Mouse (Mus musculus) 3T3-L1 (cell line): ENCODE data around the gene Mpzl3.

ENCODE experiments used
- DNase-seq: peaks from one replicate; pipeline ENCODE4 v3.0.0-alpha.2; 2015; ENCODE audit warnings: low read depth, low spot score

The Mpzl3 gene

DNA sequence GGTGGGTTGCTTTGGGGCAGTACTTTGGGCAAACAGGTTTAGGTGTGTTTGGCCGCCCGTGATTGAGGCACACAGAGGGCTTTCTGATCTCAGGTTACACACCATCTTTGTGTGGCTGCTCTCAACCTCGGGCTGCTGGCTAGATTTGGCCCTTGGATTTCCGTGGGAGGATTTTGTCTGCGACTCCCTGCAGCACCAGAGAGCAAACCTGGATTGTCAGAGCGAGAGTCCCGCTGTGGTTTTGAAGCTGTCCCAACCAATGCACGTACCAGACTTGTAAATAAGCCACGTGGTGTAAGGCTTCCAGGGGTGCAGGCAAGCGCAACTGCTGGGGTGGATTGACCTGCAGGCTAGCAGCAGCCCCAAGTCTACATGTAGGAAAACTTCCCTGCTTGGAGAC lies 12.0 kb upstream of the Mpzl3 start:
- DNase-seq, result no peak

DNA sequence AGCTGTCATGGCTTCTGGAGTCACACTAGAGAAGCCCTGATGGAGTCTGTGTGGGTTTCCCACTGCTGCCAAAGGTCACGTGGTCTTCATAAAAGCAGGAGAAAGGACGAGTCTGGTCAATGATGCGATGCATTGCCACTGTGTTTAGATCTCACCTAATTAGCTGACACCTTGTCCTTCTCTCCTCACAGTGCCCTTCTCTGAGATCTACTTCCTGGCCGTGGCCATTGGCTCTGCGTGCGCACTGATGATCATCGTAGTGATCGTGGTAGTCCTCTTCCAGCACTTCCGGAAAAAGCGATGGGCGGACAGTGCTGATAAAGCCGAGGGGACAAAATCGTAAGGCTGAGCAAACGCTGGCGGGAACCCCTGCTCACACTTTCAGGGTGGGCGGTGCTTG lies 8.0 kb upstream of the Mpzl3 start:
- DNase-seq, result no peak

DNA sequence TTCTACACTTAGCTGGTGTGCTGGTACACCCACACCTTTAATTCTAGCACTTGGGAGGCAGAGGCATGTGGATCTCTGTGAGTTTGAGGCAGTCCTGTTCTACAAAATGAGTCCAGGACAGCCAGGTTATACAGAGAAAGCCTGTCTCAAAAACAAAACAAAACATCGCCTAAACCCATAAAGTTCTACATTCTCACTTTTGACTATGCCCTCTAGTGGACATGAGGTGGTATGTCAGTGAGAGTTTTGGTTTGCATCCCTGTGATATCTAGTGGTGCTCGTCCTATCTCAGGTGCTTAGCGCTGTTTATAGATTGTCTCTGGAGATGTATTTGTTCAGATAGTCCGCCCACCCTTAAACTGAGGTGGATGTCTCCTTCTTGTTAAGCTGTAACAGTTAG lies 6.5 kb upstream of the Mpzl3 start:
- peak; percentile 67 for DNase-seq

DNA sequence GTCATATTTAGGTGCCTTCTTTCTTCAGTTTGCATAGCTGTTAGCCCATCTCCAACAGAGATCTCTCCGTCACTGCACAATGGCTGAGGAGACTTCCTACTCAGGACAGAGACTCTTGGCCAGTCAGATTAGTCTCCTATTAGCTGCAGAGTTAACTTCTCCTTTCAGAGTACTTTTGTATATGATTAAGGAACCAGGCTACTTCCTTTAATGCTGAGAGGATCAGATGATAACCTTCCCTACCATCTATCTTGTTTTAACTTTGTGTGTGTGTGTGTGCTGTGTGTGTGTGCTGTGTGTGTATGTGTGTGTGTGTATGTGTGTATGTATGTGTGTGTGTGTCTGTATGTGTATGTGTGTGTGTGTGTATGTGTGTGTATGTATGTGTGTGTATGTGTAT lies 5.3 kb upstream of the Mpzl3 start:
- DNase-seq, result no peak

DNA sequence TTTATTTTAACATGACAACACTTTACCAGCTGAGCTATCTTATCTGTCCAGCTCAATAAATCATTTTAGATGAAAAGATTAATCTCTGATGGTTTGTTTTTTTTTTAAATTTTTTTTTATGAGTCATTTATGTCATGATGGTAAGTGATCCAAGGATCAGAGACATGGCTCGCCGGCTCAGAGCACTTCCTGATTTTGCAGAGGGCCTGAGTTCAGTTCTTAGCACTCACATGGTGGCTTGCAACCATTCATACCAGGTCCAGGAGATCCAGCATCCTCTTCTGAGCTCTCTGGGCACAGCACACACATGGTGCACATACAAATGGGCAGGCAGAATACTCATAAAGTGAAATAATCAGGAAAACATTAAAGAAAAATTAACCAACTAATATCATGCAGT lies 4.7 kb upstream of the Mpzl3 start:
- DNase-seq, result no peak

DNA sequence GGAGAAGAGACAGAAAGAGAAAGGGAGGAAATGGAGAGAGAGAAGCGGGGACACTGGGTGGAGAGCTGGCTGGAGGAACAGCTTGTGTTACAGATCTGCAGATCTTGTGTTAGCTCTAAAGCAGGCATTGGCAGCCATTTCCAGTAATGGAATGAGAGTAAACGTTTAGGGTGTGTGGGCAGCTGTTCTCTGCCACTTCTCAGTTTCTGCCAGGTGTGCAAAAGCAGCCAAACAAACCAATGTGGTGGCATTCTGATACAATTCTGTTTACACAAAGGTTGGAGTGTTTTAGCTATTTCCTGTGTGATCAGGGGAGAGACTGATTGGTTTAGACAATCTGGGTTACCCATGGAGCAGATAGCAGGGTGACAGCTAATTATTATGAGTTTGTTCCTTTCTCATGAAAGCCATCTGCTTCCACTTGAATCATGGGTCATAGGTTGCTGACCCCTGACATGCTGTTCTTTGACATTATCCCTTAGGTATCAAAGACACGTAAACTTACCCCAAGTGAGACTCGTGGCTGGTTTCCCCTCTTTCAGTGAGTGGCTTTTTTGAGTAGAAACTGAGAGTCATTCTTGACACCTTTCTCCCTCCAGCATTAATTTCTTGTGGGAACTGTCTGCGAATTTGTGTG lies 3.4 kb downstream of the Mpzl3 start:
- no peak for DNase-seq

DNA sequence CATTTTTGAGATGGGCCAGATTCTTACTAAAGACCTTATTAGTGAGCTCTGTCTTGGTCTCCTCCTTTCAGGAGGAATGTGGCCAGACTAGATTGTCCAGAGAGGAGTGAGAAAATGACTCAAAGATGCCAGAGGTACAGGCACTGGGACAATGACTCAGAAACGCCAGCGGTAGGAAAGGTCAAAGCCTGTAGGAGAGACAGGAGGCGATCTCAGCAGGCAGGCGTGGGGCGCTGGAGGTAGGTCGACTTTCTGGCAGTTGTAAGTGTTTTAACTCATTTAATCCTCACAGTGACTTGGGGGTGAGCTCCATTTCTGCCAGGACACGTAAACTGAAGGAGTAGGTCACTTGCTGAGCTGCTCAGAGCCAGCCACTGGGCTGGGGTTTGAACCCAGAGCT lies 5.2 kb downstream of the Mpzl3 start:
- peak; percentile 21 for DNase-seq

DNA sequence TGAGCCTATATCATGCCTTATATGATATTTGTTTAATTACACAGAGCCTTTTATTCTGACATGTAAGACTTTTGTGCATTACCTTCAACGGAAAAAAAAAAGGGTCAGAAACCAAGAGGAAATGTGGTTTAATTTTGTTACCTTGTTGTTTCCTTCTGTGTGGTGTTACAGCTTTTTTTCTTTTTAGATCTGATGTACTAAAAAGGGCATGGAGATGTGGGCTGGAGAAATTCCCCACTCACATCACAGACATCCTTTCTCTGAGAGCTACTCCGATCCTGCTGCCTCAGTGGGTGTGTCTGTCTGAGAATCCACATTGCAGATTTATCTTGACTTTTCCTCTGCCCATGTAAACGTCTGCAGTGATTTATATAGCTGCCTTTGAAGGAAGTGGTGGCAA lies 7.7 kb downstream of the Mpzl3 start:
- no peak for DNase-seq

DNA sequence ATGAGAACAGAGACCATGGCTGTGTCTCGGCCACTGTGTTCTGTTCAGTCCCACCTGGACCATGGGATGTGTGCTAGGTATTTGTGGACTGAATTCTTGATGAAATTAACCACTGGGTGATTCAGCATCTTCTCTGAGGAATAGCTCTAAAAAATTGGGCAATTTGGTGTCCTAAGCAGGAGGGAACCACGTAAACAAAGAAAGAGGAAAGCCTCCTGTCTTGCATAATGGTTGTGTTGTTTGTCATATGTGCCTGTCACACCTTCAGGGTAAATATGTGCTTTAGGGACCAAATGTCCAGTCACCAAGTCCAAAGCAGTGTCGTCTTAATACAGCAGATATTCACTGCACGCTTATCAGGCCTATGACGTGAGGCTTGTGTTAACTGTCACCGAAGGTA lies 9.4 kb downstream of the Mpzl3 start:
- no peak for DNase-seq

DNA sequence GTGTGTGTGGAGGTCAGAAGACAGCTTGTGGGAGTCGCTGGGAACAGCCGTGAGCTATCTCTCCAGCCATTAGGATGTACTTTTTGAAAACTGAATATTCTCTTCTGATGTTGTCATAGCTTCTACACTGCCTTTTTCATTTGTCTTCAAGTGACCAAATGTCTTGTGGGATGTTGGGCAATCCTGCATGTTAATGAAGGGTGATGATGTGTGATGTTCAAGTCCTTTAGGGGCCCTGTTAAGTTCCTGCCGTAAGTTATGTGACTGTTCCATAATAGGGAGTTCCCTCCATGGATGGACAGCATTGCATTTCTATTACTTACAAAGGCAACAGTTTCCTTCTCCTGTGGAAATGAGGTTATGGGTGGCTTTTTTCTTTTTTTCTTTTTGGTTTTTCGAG lies 11.7 kb downstream of the Mpzl3 start:
- DNase-seq, result no peak

DNA sequence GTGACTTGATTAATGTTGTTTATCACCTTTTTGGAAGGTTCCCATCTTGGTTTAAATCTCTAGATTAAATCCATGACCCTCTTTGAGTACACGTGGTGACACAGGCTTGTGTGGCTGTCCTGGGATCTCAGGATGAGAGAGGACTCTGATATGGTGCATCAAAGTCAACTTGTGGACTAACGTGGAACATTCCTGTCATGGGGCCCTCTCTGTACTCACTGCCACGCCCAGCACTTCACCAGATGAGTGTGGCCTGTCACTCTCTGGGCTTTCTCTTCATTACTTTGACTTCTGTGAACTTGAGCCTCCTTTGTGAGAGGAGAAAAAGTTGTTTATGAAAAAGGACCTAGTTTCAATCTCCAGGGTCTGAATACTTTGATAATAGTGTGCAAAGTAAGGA lies 16.8 kb downstream of the Mpzl3 start:
- no peak for DNase-seq

DNA sequence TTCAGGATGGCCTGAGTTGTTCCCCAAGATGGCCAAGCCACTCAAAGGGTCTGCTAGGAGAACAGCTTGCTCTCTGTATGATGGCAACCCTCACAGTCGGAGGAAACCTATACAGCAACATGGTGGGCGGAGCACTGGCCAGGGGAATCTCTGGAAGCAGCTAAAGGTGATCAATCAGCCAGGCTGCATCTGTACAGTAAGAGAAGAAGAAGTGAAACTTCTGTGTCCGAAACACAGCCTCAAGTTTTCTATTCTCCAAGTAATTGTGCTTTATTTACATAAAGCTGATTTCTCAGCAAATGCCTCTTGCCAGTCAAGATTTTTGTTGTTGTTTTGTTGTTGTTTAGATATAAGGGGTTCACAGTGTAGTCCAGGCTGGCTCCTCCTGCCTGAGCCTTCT lies 22.9 kb downstream of the Mpzl3 start:
- no peak for DNase-seq

DNA sequence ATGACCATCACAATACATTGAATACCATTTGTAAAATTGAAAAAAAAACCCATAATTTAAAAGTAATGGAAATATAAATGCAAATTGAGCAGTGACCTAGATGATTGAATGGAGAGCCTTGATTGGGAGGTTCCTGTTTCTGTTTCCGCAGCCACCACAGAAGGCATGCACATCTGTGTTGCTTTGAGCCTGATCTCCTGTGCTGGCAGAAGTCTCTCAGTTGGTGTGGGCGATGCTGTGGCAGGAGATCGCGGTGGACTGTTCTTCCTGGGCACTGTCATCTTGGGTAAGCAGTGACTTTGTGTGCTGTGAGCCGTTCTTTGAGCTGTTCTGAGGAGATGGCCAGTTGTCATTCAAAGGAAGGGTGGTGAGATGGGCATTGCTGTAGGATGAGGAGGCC lies 24.0 kb downstream of the Mpzl3 start, which contains the start of gene Jaml:
Gene Jaml (plus strand): TSS at position 173 of the 400 bp plus-strand sequence.
- no peak for DNase-seq

DNA sequence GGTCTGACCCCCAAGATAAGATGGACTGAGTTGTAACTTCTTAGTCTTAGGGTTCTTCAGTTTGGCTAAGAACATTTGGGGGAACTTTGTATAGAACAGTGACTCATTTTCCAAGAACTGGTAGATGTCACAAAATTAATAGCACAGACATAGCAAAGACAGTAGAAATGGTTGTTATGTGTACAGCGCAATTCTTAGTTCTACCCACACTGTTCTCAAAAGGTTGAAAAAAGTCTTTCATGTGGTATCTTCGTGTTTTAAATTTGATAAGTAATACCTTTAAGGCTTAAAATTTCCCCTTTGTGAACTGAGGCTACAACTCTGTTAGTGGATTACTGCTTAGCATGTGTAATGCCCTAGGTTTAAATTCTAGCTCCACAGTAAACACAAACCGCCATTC lies 28.1 kb downstream of the Mpzl3 start:
- DNase-seq, result no peak

DNA sequence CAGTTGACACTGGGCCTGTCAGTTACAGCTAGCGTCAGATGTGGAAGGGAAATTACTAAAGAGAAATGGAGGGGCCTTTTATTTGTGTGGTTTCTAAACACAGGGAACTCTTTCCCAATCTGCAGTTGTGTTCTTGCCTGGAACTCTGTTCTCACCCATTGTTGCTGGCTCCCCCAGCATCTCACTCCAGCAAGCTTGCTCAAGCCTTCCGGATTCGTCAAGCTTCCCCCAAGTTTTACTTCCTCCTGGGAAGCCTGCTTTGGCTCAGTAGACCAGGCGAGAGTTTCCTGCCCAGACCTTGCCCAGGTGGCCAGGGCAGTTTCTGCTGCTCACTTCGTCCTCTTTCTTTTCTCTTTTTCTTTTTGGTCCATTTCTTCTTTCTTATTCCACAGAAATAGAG lies 29.6 kb downstream of the Mpzl3 start:
- DNase-seq, result no peak

DNA sequence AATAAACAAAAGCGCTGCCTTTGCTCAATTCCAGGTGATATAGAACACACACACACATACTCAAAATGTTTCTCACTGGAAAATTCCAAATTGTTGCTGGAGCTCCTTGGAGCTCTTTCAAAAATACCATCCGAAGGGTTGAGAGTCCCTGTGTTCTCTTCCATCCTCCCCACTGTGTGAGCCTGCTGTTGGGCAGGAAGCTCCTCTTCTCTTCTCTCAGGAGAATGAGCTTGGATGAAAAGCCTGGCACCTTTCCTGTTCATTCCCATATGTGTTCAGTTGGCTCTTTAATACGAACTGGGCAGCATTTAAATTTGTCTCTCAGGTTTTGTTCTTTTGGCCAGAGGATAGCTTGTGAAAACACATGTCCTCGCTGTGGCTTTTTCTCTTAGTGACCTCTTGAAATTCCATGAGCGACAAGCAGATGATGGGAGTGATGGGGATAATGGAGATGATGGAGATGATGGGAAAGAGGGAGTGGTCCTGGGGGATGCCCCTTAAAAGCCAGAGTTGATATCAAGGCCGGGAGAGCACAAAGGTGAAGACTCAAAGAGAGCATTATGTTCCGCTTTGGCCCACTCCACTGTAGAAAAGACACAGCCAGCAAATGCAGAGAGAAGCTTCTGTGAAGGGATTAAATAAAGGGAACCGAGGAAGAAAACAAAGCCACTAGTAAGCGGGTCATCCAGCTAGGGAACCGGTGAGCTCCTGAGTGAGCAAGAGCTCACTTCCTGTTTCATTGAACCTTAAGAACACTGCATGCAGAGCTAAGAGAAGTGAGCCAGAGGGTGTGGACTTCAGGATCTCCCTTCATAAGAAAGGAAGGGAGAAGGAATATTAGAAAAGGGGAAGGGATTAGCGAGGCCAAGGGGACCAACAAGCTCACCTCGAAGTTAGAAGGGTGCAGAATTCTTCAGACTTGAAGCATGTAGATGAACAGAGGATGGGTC lies 31.0 kb downstream of the Mpzl3 start:
- no peak for DNase-seq

DNA sequence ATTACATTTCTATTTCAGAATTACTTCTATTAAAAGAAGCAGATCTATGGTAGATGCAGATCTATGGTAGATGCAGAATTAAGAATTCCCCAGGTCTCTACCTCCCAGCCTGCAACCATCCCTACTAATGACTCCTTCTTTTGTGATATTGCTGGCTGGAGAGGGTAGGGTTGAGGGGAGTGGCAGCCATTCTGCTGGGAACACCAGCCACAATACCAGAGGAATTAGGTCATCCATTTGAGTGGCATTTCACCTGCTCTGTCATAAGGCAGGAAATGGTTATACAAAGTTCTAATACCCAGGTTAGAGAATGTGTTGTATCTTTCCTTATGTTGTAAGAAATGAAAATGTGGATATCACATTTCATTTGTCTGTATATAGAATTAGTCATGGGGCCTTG lies 33.1 kb downstream of the Mpzl3 start:
- DNase-seq, result peak; percentile 10

DNA sequence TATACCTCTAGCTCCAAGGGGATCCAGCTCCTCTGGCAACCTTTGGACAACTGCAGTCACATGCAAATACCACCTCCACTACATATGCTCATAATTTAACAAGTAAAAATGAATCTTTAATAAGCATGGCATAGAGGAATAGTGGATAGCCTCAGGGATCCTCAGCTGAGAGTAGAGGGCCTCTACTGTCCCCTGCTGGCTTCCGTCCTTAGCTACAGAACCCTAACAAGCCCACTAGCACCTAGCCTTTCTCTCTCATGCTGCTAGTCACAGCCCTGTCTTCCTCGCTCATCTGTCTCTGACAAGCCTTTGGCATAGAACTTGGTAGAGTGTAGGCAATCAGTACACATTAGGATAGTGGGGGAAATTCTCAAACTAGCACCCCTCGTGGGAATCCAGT lies 35.8 kb downstream of the Mpzl3 start:
- DNase-seq, result no peak

DNA sequence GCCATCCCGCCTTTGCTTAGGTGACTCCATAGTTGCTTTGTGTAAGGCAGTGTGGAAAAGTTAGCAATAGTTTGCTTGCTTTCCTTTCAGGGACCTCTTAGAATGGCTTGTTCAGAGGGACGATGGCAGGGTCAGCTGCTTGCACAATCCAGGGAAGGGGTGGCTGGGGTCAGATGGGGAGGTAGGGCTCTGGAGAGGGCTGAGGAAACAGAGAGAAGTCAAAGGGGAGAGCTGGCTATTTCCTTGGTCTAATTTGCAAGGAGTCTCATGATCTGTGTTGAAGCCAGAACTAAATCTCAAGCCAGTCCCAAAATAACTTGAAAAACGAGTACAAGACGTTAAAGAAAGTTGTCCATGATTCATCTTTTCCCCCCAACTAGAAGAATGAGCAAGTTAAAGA lies 37.7 kb downstream of the Mpzl3 start:
- DNase-seq, result no peak

DNA sequence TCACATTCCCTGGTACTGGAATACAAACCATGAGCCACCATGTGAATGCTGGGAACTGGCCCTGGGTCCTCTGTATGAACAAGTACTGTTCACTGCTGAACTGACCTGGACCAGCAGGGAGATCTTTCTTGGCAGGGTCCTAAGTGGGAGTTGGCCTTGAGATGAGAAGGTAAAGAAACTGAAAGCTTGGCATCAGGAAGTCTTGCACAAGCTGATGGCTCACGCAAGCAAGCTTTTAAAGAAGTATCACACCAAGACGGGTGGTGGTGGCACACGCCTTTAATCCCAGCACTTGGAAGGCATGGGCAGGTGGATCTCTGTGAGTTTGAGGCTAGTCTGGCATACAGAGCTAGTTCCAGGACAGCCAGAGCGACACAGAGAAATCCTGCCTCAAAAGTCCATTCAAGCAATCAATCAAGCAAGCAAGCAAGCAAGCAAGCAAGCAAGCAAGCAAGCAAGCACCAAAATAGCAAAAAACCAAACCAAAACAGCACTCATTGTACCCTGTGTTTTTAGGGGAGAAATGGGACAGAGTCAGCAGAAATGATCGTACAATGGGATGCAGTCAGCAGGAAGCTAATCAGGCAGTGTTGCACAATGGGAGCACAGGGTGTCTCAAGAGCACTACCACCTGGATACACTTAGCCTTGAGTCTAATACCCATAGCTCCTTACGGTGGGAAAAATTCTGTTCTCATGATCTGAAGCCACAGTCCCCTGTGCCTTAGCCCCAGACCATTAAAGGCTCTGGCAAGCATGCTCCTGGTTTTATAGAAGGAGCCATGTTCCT lies 40.4 kb downstream of the Mpzl3 start:
- DNase-seq, result no peak

DNA sequence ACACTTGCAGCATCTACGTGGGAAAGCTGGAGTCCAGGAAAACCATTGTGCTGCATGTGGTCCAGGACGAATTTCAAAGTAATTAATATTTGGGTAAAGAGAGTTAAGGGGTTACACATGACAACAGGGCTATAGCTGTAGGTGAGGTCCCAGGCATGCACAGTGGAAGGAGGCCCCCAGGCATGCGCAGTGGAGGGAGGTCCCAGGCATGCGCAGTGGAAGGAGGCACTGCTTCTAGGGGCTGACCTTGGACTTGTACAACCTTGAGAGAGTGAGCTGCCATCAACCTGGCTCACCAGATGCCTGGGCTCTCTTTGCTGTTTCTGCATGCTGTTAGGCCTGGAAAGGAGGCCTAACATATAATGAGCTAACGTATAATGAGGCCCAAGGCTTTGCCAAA lies 42.9 kb downstream of the Mpzl3 start:
- no peak for DNase-seq

DNA sequence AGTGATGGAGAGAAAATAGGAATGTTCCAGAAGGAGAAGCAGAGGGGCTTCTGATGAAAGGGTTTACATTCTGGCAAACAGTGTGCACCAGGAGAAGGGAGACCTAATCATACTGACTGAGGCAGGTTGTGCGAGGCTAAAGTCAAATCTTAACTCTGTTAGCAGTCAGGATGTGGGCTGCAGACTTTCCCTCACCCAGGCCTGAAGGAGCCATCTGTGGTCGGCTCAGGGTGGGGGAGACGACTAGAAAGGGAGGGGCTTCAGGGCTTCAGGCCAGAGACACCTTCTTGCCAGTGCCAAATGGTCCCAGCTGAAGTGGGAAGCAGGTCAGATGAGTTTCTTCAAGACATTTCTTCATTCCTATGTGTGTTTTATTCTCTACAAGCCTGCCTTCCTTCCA lies 43.4 kb downstream of the Mpzl3 start:
- no peak for DNase-seq
